Mouse (Mus musculus): ENCODE measurements at regions not wholly inside any gene's neighbourhood (a gene's known extent, or its start where the extent isn't known, plus 50 kb on each side); places are given as distances from the start of the nearest gene placed in this dataset.

DNA sequence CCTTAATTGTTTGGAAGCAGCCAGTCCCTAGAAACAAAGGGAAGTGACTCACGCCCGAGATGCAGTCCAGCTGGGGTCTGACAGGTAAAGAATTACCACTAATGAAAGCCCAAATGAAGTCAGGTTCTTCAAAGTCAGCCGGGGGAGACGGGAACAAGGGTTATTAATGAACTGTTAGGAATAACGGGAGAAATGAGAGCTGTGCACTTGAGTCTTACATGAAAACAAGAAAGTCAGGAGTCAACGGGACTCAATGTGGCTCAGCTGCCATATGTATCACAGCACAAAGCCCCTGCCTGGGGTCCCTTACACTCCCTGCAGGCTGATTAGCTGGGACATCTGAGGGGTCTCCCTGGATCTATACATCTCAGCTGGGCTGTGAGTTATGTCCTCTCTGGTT lies 354.7 kb upstream of the Adamts9 start:
- Histone ChIP-seq H3K36me3 (no peaks in the 10 kb centered on the region), H3K27me3 (no peaks in the 10 kb centered on the region), H3K27ac (no peak overlapping the region), H3K4me2 (no peak overlapping the region), H3K4me1 (replicated peaks) (no peaks in the 10 kb centered on the region), H3K4me3 (replicated peaks) (no peak overlapping the region), H3K9me3 (replicated peaks) (no peaks in the 10 kb centered on the region), H3K9ac (no peak overlapping the region)
- WGBS (ENCODE audit: insufficient replicate concordance), result 41% methylated on average over 6 of the region's 6 CpGs
- no peak for ATAC-seq (ENCODE audit: low read depth)
- no peak for DNase-seq

DNA sequence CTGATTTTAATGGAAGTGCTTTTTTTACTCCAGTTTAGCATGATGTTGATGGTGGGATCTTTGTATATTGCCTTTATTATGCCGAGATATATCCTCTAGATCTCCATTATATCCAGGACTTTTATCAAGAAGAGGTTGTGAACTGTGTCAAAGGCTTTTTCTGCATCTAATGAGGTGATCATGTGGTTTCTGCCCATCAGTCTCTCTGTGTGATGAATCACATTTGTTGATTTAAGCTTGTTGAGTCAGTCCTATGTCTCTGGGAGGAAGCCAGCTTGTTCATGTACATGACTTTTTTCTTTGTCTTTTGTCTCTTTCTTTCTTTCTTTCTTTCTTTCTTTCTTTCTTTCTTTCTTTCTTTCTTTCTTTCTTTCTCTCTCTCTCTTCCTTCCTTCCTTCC lies 348.4 kb upstream of the Adamts9 start:
- no peak for DNase-seq
- WGBS (ENCODE audit: insufficient replicate concordance), result 41% methylated on average over 1 of the region's 1 CpGs
- H3K9ac ChIP-seq, result no peak overlapping the region
- H3K27ac ChIP-seq, result no peak overlapping the region
- no peaks in the 10 kb centered on the region for H3K9me3 ChIP-seq (replicated peaks)
- no peak overlapping the region for H3K4me3 ChIP-seq (replicated peaks)
- H3K4me2 ChIP-seq, result no peak overlapping the region
- no peaks in the 10 kb centered on the region for H3K4me1 ChIP-seq (replicated peaks)
- ATAC-seq (ENCODE audit: low read depth), result no peak
- no peaks in the 10 kb centered on the region for H3K36me3 ChIP-seq
- no peaks in the 10 kb centered on the region for H3K27me3 ChIP-seq

DNA sequence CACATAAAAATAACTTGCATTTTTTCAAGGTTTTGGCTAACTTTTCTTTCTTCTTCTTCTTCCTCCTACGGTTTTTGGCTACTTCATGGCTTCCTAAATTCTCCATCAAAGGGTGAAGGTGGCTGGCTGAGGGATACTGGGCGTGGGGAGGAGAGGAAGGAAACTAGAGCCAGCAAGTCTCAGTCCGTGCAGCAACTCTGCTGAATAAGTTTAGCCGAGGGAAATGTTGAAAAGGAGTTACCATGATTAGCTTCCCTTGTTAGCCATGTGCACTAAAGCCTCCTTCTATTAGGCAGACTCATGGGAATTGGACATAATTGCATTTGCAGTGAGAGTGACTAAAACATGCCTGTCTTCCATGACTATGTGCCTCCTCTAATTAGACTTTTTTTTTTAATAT lies 345.1 kb upstream of the Adamts9 start:
- DNase-seq (no peak), ATAC-seq (ENCODE audit: low read depth) (no peak)
- Histone ChIP-seq H3K36me3 (no peaks in the 10 kb centered on the region), H3K9me3 (replicated peaks) (no peaks in the 10 kb centered on the region), H3K4me1 (replicated peaks) (no peaks in the 10 kb centered on the region), H3K4me3 (replicated peaks) (no peak overlapping the region), H3K4me2 (no peak overlapping the region), H3K27ac (no peak overlapping the region), H3K27me3 (no peaks in the 10 kb centered on the region), H3K9ac (no peak overlapping the region)
- WGBS (ENCODE audit: insufficient replicate concordance), result 44% methylated on average over 4 of the region's 4 CpGs

DNA sequence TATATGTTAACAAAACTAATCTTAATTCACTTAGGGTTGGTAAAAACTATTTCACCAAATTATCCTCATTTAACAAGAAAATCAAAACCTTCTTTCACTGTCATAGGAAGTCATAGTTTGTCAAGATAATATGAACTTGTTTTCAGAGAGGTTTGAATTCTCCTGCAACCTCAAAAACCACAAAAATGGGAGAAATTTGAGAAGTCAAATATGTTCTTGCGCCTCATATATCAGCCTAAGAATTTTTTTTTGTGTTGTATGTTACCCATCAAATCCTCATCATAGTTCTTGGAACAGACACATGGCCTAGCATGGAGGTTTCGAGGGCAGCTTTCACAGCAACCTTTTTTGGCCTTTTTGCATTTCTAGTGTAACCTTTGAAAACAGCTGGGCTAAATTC lies 342.5 kb upstream of the Adamts9 start:
- ATAC-seq (ENCODE audit: low read depth) (no peak), DNase-seq (no peak)
- H3K4me2 ChIP-seq, result no peak overlapping the region
- no peak overlapping the region for H3K9ac ChIP-seq
- H3K4me3 ChIP-seq (replicated peaks), result no peak overlapping the region
- H3K9me3 ChIP-seq (replicated peaks), result no peaks in the 10 kb centered on the region
- H3K27ac ChIP-seq, result no peak overlapping the region
- WGBS (ENCODE audit: insufficient replicate concordance), result 47% methylated on average over 2 of the region's 2 CpGs
- H3K36me3 ChIP-seq, result no peaks in the 10 kb centered on the region
- H3K27me3 ChIP-seq, result no peaks in the 10 kb centered on the region
- no peaks in the 10 kb centered on the region for H3K4me1 ChIP-seq (replicated peaks)

DNA sequence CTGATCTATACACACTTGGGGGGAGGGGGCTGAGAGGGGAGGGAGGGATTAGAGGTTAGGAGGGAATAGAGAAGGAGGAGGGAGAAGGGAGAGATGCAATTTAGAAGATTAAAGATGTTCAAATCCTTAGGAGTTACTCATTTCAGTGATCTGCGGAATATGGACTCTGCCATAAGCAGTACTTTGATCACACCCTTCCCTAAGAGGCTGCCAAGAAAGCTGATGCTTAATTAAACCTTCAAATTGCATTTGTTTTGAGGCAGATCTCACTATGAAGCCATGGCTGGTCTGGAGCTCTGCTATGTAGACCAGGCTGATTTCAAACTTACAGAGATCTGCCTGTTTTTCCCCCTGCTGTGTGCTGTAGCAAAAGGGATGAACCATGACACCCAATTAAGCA lies 338.2 kb upstream of the Adamts9 start:
- Histone ChIP-seq H3K27me3 (no peaks in the 10 kb centered on the region), H3K4me1 (replicated peaks) (no peaks in the 10 kb centered on the region), H3K4me2 (no peak overlapping the region), H3K27ac (no peak overlapping the region), H3K9me3 (replicated peaks) (no peaks in the 10 kb centered on the region), H3K36me3 (no peaks in the 10 kb centered on the region), H3K9ac (no peak overlapping the region), H3K4me3 (replicated peaks) (no peak overlapping the region)
- WGBS (ENCODE audit: insufficient replicate concordance), result 57% methylated on average over 1 of the region's 1 CpGs
- DNase-seq (no peak), ATAC-seq (ENCODE audit: low read depth) (no peak)

DNA sequence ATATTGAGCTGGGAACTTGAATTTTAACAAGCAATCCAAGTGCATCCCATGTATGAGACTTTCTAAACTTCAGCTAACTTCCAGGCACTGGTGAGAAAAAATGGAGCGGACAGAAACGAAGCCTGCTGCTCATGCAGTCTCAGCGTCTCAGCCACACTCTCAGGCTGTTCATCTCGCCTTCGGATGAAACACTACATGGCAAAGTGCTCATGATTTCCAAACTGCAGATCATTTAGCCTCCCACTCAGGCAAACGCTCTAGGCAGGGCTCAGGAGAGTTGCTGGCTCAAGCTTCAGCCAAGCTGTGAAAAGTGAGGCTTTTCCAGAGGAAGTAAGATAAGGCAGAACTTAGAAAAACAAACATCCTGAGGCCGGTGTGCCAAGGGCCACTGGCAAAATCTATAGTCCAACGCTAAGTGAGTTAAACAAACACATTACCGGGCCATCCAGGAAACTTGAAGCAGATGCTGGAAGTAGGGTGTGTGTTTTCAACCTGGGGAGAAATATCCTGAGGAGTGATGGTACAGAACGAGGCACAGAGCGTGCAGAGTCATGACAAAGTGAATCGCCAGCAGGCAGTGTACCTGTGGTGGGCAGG lies 330.7 kb upstream of the Adamts9 start:
- Histone ChIP-seq H3K4me3 (replicated peaks) (no peak overlapping the region), H3K4me2 (no peak overlapping the region), H3K9ac (no peak overlapping the region), H3K27ac (no peak overlapping the region), H3K4me1 (replicated peaks) (no peaks in the 10 kb centered on the region), H3K36me3 (no peaks in the 10 kb centered on the region), H3K9me3 (replicated peaks) (no peaks in the 10 kb centered on the region), H3K27me3 (no peaks in the 10 kb centered on the region)
- no peak for ATAC-seq (ENCODE audit: low read depth)
- WGBS (ENCODE audit: insufficient replicate concordance), result 34% methylated on average over 12 of the region's 12 CpGs
- no peak for DNase-seq

DNA sequence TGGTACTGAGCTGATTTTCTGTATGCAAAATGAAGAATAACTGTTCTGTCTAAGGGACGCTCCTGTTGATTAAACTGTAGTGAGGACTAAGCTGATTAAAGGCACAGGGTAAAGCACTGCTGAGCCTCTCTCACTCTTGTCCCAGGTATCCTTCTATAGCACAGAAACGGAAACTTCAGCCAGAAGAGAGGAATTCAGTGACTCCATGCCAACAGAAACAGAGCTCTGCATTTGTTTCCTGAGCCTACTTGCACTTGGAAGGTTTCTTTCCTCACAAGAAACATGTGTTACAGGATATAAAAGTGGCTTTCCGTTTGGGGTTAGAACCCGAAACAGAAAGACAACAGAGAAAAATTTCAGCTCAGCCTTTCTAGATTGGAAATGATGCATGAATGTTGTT lies 328.9 kb upstream of the Adamts9 start:
- Histone ChIP-seq H3K4me1 (replicated peaks) (no peaks in the 10 kb centered on the region), H3K36me3 (no peaks in the 10 kb centered on the region), H3K9me3 (replicated peaks) (no peaks in the 10 kb centered on the region), H3K27me3 (no peaks in the 10 kb centered on the region), H3K4me2 (no peak overlapping the region), H3K4me3 (replicated peaks) (no peak overlapping the region), H3K27ac (no peak overlapping the region), H3K9ac (no peak overlapping the region)
- no peak for ATAC-seq (ENCODE audit: low read depth)
- no peak for DNase-seq
- WGBS (ENCODE audit: insufficient replicate concordance), result 52% methylated on average over 4 of the region's 4 CpGs

DNA sequence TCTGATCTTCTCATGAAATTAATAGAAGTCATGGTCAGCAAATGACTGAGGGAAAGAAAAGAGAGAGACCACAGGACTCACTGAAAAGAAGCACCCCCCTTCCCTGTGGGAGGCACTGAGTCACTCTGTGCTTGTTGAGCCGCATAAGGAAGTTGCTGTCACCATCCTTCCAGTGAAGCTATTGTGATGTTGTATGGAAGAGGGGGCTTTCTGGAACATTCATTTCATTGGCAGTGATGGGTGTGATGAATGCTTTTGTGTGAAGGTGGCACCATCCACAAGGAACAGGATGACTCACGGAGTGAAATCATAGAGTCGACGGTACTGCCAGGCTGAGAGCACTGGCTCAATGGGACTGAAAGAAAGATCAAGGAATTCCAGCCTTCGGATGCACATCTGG lies 323.5 kb upstream of the Adamts9 start:
- Histone ChIP-seq H3K27ac (no peak overlapping the region), H3K4me1 (replicated peaks) (no peaks in the 10 kb centered on the region), H3K9me3 (replicated peaks) (no peaks in the 10 kb centered on the region), H3K4me3 (replicated peaks) (no peak overlapping the region), H3K27me3 (no peaks in the 10 kb centered on the region), H3K36me3 (no peaks in the 10 kb centered on the region), H3K4me2 (no peak overlapping the region), H3K9ac (no peak overlapping the region)
- DNase-seq (no peak), ATAC-seq (ENCODE audit: low read depth) (no peak)
- WGBS (ENCODE audit: insufficient replicate concordance), result 68% methylated on average over 5 of the region's 5 CpGs

DNA sequence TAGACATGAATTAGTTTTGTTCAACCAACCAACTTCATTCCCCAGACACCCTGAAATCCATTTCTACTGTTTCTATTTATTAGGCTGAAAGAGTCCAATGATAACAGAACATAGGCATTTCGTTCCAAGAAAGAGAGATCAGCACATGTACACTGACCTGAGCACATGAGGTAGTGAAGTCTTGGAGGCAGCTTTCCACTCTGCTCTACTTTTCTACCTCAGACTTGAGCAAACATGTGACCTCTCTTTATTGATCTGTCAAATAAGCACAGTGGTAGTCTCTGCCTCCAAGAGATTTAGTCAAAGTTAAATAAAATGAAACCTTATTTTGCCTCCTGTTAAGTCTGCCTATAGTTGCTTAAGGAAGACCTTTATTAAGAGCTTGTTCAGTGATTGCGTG lies 321.9 kb upstream of the Adamts9 start:
- H3K9ac ChIP-seq, result no peak overlapping the region
- no peaks in the 10 kb centered on the region for H3K36me3 ChIP-seq
- WGBS (ENCODE audit: insufficient replicate concordance), result 61% methylated on average over 2 of the region's 2 CpGs
- DNase-seq (no peak), ATAC-seq (ENCODE audit: low read depth) (no peak)
- no peaks in the 10 kb centered on the region for H3K27me3 ChIP-seq
- no peak overlapping the region for H3K4me3 ChIP-seq (replicated peaks)
- 0 out of 2 replicates have a peak, but pooled peaks cover 4% of the 10 kb centered on the region for H3K9me3 ChIP-seq (replicated peaks)
- H3K4me1 ChIP-seq (replicated peaks), result no peaks in the 10 kb centered on the region
- H3K27ac ChIP-seq, result no peak overlapping the region
- no peak overlapping the region for H3K4me2 ChIP-seq

DNA sequence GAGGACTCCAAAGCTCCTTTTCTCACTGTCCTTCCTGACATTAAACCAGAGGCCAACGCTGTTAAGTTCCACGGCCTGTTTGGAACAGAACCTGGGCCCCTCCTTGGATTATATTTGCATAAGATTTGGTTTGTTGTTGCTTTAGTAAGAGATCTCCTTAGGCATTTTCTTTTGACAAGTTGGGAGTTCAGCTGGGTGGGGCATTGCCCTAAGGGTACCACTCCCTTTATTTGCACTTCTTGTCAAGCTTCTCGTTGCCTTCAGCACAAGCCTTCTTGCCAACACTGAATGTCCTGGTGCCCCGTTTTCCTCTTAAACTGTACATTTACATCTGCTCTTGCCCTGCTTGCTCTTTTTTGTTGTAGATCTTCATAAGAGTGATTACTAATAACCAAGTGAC lies 317.5 kb upstream of the Adamts9 start:
- H3K4me3 ChIP-seq (replicated peaks), result no peak overlapping the region
- ATAC-seq (ENCODE audit: low read depth) (no peak), DNase-seq (no peak)
- H3K36me3 ChIP-seq, result no peaks in the 10 kb centered on the region
- H3K4me1 ChIP-seq (replicated peaks), result no peaks in the 10 kb centered on the region
- no peak overlapping the region for H3K27ac ChIP-seq
- H3K4me2 ChIP-seq, result no peak overlapping the region
- 68% methylated on average over 4 of the region's 4 CpGs for WGBS (ENCODE audit: insufficient replicate concordance)
- H3K9me3 ChIP-seq (replicated peaks), result 0 out of 2 replicates have a peak, but pooled peaks cover 4% of the 10 kb centered on the region
- no peaks in the 10 kb centered on the region for H3K27me3 ChIP-seq
- H3K9ac ChIP-seq, result no peak overlapping the region

DNA sequence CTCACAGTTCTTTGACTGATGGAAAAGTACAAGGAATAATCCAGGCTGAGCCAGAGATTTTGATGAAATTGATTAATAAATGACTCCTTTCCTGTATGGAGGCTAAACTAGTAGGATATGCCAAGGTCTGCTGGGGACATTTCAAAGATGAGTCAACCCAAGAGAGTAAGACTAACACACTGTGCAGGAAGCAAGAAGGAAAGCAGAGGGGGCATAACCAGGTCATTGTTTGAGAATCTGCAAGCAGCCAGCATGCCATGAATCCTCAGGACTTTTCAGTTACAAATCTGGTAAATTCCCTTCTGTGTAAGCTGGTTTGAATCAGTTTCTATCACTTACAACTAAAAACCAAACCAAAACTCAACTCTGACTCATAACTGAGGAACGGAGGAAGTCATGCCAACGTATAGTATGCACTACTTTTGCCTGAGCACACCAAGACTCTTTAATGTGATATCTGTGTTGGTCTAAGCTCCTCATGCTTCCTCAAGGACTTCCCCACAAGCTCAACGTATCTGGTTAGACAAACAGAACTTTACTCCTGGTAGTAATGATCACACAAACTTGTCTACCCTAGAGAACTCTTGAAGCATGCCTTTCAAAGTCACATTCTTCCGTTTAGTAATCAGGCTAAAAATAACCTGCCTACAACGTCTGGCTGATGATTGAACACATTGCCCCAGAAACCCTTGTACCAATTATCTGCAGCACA lies 314.0 kb upstream of the Adamts9 start:
- DNase-seq, result no peak

DNA sequence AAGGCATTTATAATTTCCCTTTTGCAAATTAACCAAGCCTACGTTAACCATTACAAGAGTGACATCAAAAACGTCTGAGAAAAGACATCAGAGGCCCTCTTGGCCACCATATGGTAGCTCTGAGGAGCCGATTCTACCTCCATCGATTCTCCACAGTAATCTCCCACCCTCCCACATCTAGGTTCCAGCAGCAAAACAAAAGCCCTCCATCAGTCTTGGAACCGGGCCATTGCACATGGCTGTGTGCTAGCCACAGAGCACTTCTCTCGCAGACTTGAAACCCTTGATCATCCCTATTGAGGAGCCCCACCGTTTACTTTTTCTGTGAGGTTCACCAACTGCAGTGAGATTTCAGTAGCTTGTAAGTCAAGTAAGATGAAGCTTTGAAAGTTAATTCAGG lies 310.5 kb upstream of the Adamts9 start:
- H3K4me1 ChIP-seq (replicated peaks), result no peaks in the 10 kb centered on the region
- ATAC-seq (ENCODE audit: low read depth) (no peak), DNase-seq (no peak)
- no peak overlapping the region for H3K4me3 ChIP-seq (replicated peaks)
- no peaks in the 10 kb centered on the region for H3K27me3 ChIP-seq
- H3K9me3 ChIP-seq (replicated peaks), result no peaks in the 10 kb centered on the region
- WGBS (ENCODE audit: insufficient replicate concordance), result 69% methylated on average over 7 of the region's 7 CpGs
- H3K4me2 ChIP-seq, result no peak overlapping the region
- no peaks in the 10 kb centered on the region for H3K36me3 ChIP-seq
- no peak overlapping the region for H3K27ac ChIP-seq
- no peak overlapping the region for H3K9ac ChIP-seq

More for the DNA sequence above, 314.0 kb upstream of the Adamts9 start:
- no peak overlapping the region for H3K9ac ChIP-seq
- H3K4me1 ChIP-seq (replicated peaks), result no peaks in the 10 kb centered on the region
- 45% methylated on average over 5 of the region's 5 CpGs for WGBS (ENCODE audit: insufficient replicate concordance)
- no peaks in the 10 kb centered on the region for H3K36me3 ChIP-seq
- 0 out of 2 replicates have a peak, but pooled peaks cover 4% of the 10 kb centered on the region for H3K9me3 ChIP-seq (replicated peaks)
- H3K27ac ChIP-seq, result no peak overlapping the region
- ATAC-seq (ENCODE audit: low read depth), result no peak
- H3K4me2 ChIP-seq, result no peak overlapping the region
- no peaks in the 10 kb centered on the region for H3K27me3 ChIP-seq
- no peak overlapping the region for H3K4me3 ChIP-seq (replicated peaks)

Measured in liver, embryonic 13.5 days (tissue).